Mouse (Mus musculus) hindbrain, embryonic 10.5 days (tissue): ENCODE measurements around the gene Adamtsl1. TPM values are rescaled to one million over a fixed set of nuclear protein-coding genes. Genes with fewer than 3 reads are reported as not detected.

Experiments used
- DNase-seq: peaks from one replicate; pipeline ENCODE4 v3.0.0-alpha.2; 2017; ENCODE audit warnings: low spot score
- H3K27ac ChIP-seq: fragments of 300-500 bp; sonication (generic); 2 replicates; pipeline ENCODE4 v1.5.1; 2016; ENCODE audit warnings: mild to moderate bottlenecking, moderate library complexity
- H3K27me3 ChIP-seq: fragments of 300-500 bp; sonication (generic); 2 replicates; pipeline ENCODE4 v1.6.1; 2016; ENCODE audit warnings: mild to moderate bottlenecking; ENCODE audit not compliant: poor library complexity, insufficient read depth, severe bottlenecking
- H3K36me3 ChIP-seq: fragments of 300-500 bp; sonication (generic); 2 replicates; pipeline ENCODE4 v1.6.1; 2016; ENCODE audit warnings: mild to moderate bottlenecking, moderate library complexity
- H3K4me1 ChIP-seq: fragments of 300-500 bp; sonication (generic); replicated peaks from 2 replicates; pipeline ENCODE4 v1.6.1; 2016; ENCODE audit warnings: mild to moderate bottlenecking
- H3K4me3 ChIP-seq: fragments of 300-500 bp; sonication (generic); 2 replicates; pipeline ENCODE4 v1.5.1; 2016; ENCODE audit warnings: mild to moderate bottlenecking, moderate library complexity
- H3K9me3 ChIP-seq: fragments of 300-500 bp; sonication (generic); 2 replicates; pipeline ENCODE4 v1.6.1; 2016; ENCODE audit warnings: mild to moderate bottlenecking, moderate library complexity
- WGBS: fragments of 180-500 bp; shearing (Covaris S2); methylation state at CpG from one replicate; pipeline ENCODE4 v1.1.7; 2016; 5-methylcytosine and 5-hydroxymethylcytosine counted together
- polyA plus RNA-seq: library from polyadenylated mRNA; unstranded; fragments of >200 nt; fragmentation: Nextera tagmentation; extraction: Ambion mirVana; gene quantifications from 2 replicates; pipeline ENCODE4 v1.2.1, GENCODE M21; 2016

Adamtsl1 gene
- polyA plus RNA-seq, 1 experiment from 2014 or later = 6.2 TPM

GRCm38 (mm10) chr4:85559753-85560152, 45.8 kb downstream of the Adamtsl1 start:
- H3K27me3 ChIP-seq = no peaks in the 10 kb centered on the region
- 92% methylated on average over 6 of the region's 6 CpGs for whole genome bisulfite sequencing
- H3K27ac ChIP-seq = no peak overlapping the region
- DNase-seq = no peak
- no peaks in the 10 kb centered on the region for H3K36me3 ChIP-seq
- H3K9me3 ChIP-seq = no peaks in the 10 kb centered on the region
- no peak overlapping the region for H3K4me3 ChIP-seq
- 0 out of 2 replicates have a peak, but pooled peaks cover 3% of the 10 kb centered on the region for H3K4me1 ChIP-seq

GRCm38 (mm10) chr4:85585426-85585825, 71.5 kb downstream of the Adamtsl1 start:
- Histone ChIP-seq H3K9me3 (no peaks in the 10 kb centered on the region), H3K36me3 (no peaks in the 10 kb centered on the region), H3K4me3 (no peak overlapping the region), H3K27ac (no peak overlapping the region), H3K4me1 (no peaks in the 10 kb centered on the region), H3K27me3 (no peaks in the 10 kb centered on the region)
- WGBS = 91% methylated on average over 2 of the region's 2 CpGs
- DNase-seq = no peak

GRCm38 (mm10) chr4:85588928-85589327, 75.0 kb downstream of the Adamtsl1 start:
- no peaks in the 10 kb centered on the region for H3K4me1 ChIP-seq
- 90% methylated on average over 4 of the region's 4 CpGs for WGBS
- no peak for DNase-seq
- no peaks in the 10 kb centered on the region for H3K36me3 ChIP-seq
- no peak overlapping the region for H3K27ac ChIP-seq
- H3K4me3 ChIP-seq = no peak overlapping the region
- H3K27me3 ChIP-seq = no peaks in the 10 kb centered on the region
- H3K9me3 ChIP-seq = no peaks in the 10 kb centered on the region

- no peak for DNase-seq
- H3K4me3 ChIP-seq = no peak overlapping the region
- H3K36me3 ChIP-seq = no peaks in the 10 kb centered on the region
- no peaks in the 10 kb centered on the region for H3K4me1 ChIP-seq
- H3K27me3 ChIP-seq = no peaks in the 10 kb centered on the region
- H3K27ac ChIP-seq = no peak overlapping the region
- no peaks in the 10 kb centered on the region for H3K9me3 ChIP-seq
- 80% methylated on average over 7 of the region's 7 CpGs for WGBS
These were observed 77.1 kb downstream of the Adamtsl1 start for GRCm38 (mm10) chr4:85591037-85591436.

- H3K27me3 ChIP-seq = no peaks in the 10 kb centered on the region
- DNase-seq = no peak
- H3K27ac ChIP-seq = no peak overlapping the region
- no peaks in the 10 kb centered on the region for H3K36me3 ChIP-seq
- H3K4me3 ChIP-seq = no peak overlapping the region
- no peaks in the 10 kb centered on the region for H3K9me3 ChIP-seq
- no peaks in the 10 kb centered on the region for H3K4me1 ChIP-seq
These were observed 80.2 kb downstream of the Adamtsl1 start for GRCm38 (mm10) chr4:85594159-85594558.

GRCm38 (mm10) chr4:85613331-85613730, 99.4 kb downstream of the Adamtsl1 start:
- no peaks in the 10 kb centered on the region for H3K27me3 ChIP-seq
- no peaks in the 10 kb centered on the region for H3K4me1 ChIP-seq
- no peaks in the 10 kb centered on the region for H3K9me3 ChIP-seq
- H3K27ac ChIP-seq = no peak overlapping the region
- 84% methylated on average over 3 of the region's 3 CpGs for WGBS
- H3K36me3 ChIP-seq = no peaks in the 10 kb centered on the region
- no peak for DNase-seq
- H3K4me3 ChIP-seq = no peak overlapping the region

GRCm38 (mm10) chr4:85618746-85619145, 104.8 kb downstream of the Adamtsl1 start:
- no peak for DNase-seq
- 94% methylated on average over 5 of the region's 5 CpGs for WGBS
- no peaks in the 10 kb centered on the region for H3K36me3 ChIP-seq
- no peak overlapping the region for H3K27ac ChIP-seq
- no peaks in the 10 kb centered on the region for H3K4me1 ChIP-seq
- no peaks in the 10 kb centered on the region for H3K9me3 ChIP-seq
- H3K27me3 ChIP-seq = no peaks in the 10 kb centered on the region
- H3K4me3 ChIP-seq = no peak overlapping the region

- H3K36me3 ChIP-seq = no peaks in the 10 kb centered on the region
- no peaks in the 10 kb centered on the region for H3K4me1 ChIP-seq
- no peak overlapping the region for H3K27ac ChIP-seq
- 88% methylated on average over 3 of the region's 3 CpGs for whole genome bisulfite sequencing
- DNase-seq = no peak
- no peaks in the 10 kb centered on the region for H3K27me3 ChIP-seq
- no peak overlapping the region for H3K4me3 ChIP-seq
- no peaks in the 10 kb centered on the region for H3K9me3 ChIP-seq
These were observed 105.3 kb downstream of the Adamtsl1 start for GRCm38 (mm10) chr4:85619261-85619660.

GRCm38 (mm10) chr4:85629381-85629780, 115.4 kb downstream of the Adamtsl1 start:
- Histone ChIP-seq H3K4me3 (no peak overlapping the region), H3K27me3 (no peaks in the 10 kb centered on the region), H3K27ac (no peak overlapping the region), H3K36me3 (no peaks in the 10 kb centered on the region), H3K9me3 (no peaks in the 10 kb centered on the region), H3K4me1 (no peaks in the 10 kb centered on the region)
- WGBS = 93% methylated on average over 7 of the region's 7 CpGs
- DNase-seq = no peak

- H3K4me3 ChIP-seq = no peak overlapping the region
- no peak for DNase-seq
- no peak overlapping the region for H3K27ac ChIP-seq
- WGBS = 93% methylated on average over 5 of the region's 5 CpGs
- H3K36me3 ChIP-seq = no peaks in the 10 kb centered on the region
- H3K4me1 ChIP-seq = no peaks in the 10 kb centered on the region
- no peaks in the 10 kb centered on the region for H3K27me3 ChIP-seq
- no peaks in the 10 kb centered on the region for H3K9me3 ChIP-seq
These were observed 155.3 kb downstream of the Adamtsl1 start for GRCm38 (mm10) chr4:85669271-85669670.

GRCm38 (mm10) chr4:85669735-85670134, 155.8 kb downstream of the Adamtsl1 start:
- DNase-seq = no peak
- Histone ChIP-seq H3K36me3 (no peaks in the 10 kb centered on the region), H3K27ac (no peak overlapping the region), H3K4me1 (no peaks in the 10 kb centered on the region), H3K4me3 (no peak overlapping the region), H3K9me3 (no peaks in the 10 kb centered on the region), H3K27me3 (no peaks in the 10 kb centered on the region)
- 77% methylated on average over 1 of the region's 1 CpGs for WGBS

GRCm38 (mm10) chr4:85672290-85672689, 158.3 kb downstream of the Adamtsl1 start:
- H3K9me3 ChIP-seq = no peaks in the 10 kb centered on the region
- H3K27me3 ChIP-seq = no peaks in the 10 kb centered on the region
- DNase-seq = peak; percentile 8
- 53% methylated on average over 4 of the region's 4 CpGs for WGBS
- H3K4me3 ChIP-seq = no peak overlapping the region
- H3K4me1 ChIP-seq = no peaks in the 10 kb centered on the region
- H3K27ac ChIP-seq = no peak overlapping the region
- no peaks in the 10 kb centered on the region for H3K36me3 ChIP-seq

- Histone ChIP-seq H3K4me3 (no peak overlapping the region), H3K27me3 (no peaks in the 10 kb centered on the region), H3K9me3 (no peaks in the 10 kb centered on the region), H3K4me1 (no peaks in the 10 kb centered on the region), H3K36me3 (no peaks in the 10 kb centered on the region), H3K27ac (no peak overlapping the region)
- DNase-seq = no peak
- 67% methylated on average over 1 of the region's 1 CpGs for WGBS
These were observed 163.6 kb downstream of the Adamtsl1 start for GRCm38 (mm10) chr4:85677621-85678020.

GRCm38 (mm10) chr4:85686160-85686559, 172.2 kb downstream of the Adamtsl1 start:
- Histone ChIP-seq H3K27ac (no peak overlapping the region), H3K4me1 (no peaks in the 10 kb centered on the region), H3K4me3 (no peak overlapping the region), H3K9me3 (no peaks in the 10 kb centered on the region), H3K36me3 (no peaks in the 10 kb centered on the region), H3K27me3 (no peaks in the 10 kb centered on the region)
- WGBS = 81% methylated on average over 4 of the region's 4 CpGs
- DNase-seq = no peak
